ENCODE assay signal across 27 mouse cellular contexts in genomic region chr13:46934116-46934515, GRCm38 (mm10). TPM values are rescaled to one million over a fixed set of nuclear protein-coding genes. Genes with fewer than 3 reads are reported as not detected.
DNase-seq lines count a peak whose midpoint lies in the region; ATAC-seq and TF ChIP-seq lines count a peak whose summit lies in the region.
"Had no signal": no experiment of that assay in that cellular context is flagged by ENCODE, and none has a peak within 500 bp of the region (broad histone marks: within the 10 kb centered on the region; RNA-seq: fewer than 3 reads in every experiment).

No protein-coding gene starts in this region.

- H3K4me1 ChIP-seq in heart, embryonic 11.5 days (ENCODE audit: control insufficient read depth, insufficient read depth, low read length), result peaks cover 20% of the 10 kb centered on the region
- H3K4me1 ChIP-seq in heart, embryonic 14.5 days (ENCODE audit: control insufficient read depth in 2 of 2, insufficient read depth in 2 of 2, low read length in 2 of 2), result peaks cover 13 to 20% of the 10 kb centered on the region in 2 experiments
- H3K4me1 ChIP-seq in lung, postnatal 0 days (ENCODE audit: insufficient read depth, low read depth, low read length), result peaks cover 11% of the 10 kb centered on the region

- no peaks in the 10 kb centered on the region for H3K27me3 ChIP-seq in heart, embryonic 11.5 days (ENCODE audit: control insufficient read depth, insufficient read depth, low read length)
- no peaks in the 10 kb centered on the region for H3K27me3 ChIP-seq in heart, embryonic 14.5 days (ENCODE audit: control insufficient read depth, insufficient read depth, low read length)
- no peaks in the 10 kb centered on the region for H3K27me3 ChIP-seq in lung, postnatal 0 days (replicated peaks; ENCODE audit: insufficient read depth, low read length)
- H3K27me3 ChIP-seq: CH12.LX; forebrain, embryonic 13.5 days; intestine, embryonic 15.5 days; Patski had no signal

- WGBS in heart, embryonic 11.5 days (ENCODE audit: insufficient replicate concordance), result 60% methylated on average over 10 of the region's 10 CpGs
- 50% methylated on average over 10 of the region's 10 CpGs for WGBS in heart, embryonic 14.5 days
- 52% methylated on average over 10 of the region's 10 CpGs for WGBS in lung, postnatal 0 days

- DNase-seq in heart, adult 8-10 months (ENCODE audit: low spot score), result no peak
- no peak for DNase-seq in heart, adult 9 months (ENCODE audit: low spot score in 2 of 2)
- DNase-seq in lung, postnatal 25 days (ENCODE audit: low spot score), result peak; percentile 53
- DNase-seq in lung, postnatal 0 days (ENCODE audit: low spot score), result no peak
- DNase-seq: adrenal gland, postnatal 10 days; adrenal gland, postnatal 36 days; B cell, adult 2 months; cerebellum, adult 18-20 months; cerebellum, adult 9-10 months; cerebellum, postnatal 14 days; gastrocnemius, postnatal 10 days; gastrocnemius, postnatal 36 days; heart, postnatal 10 days; kidney, adult 11 months; kidney, adult 8-10 months had no signal

- no peak overlapping the region for H3K4me3 ChIP-seq in heart, embryonic 11.5 days (ENCODE audit: low read depth, low read length)
- no peak overlapping the region for H3K4me3 ChIP-seq in heart, embryonic 14.5 days (ENCODE audit: control insufficient read depth in 1 of 2, insufficient read depth in 1 of 2, low read depth in 1 of 2, low read length in 2 of 2)
- no peak overlapping the region for H3K4me3 ChIP-seq in lung, postnatal 0 days (ENCODE audit: low read depth, low read length)
- H3K4me3 ChIP-seq: forebrain, embryonic 10.5 days; forebrain, embryonic 13.5 days; hindbrain, embryonic 10.5 days; hindbrain, embryonic 13.5 days; intestine, embryonic 15.5 days had no signal

- no peak overlapping the region for H3K27ac ChIP-seq in heart, embryonic 11.5 days (ENCODE audit: low read depth, low read length)
- no peak overlapping the region for H3K27ac ChIP-seq in heart, embryonic 14.5 days (replicated peaks in 1 of 2; ENCODE audit: control insufficient read depth in 1 of 2, insufficient read depth in 1 of 2, low read depth in 2 of 2, low read length in 2 of 2)
- no peak overlapping the region for H3K27ac ChIP-seq in lung, postnatal 0 days (ENCODE audit: low read length)
- H3K27ac ChIP-seq: forebrain, embryonic 10.5 days; forebrain, embryonic 13.5 days; hindbrain, embryonic 10.5 days; hindbrain, embryonic 13.5 days; intestine, embryonic 15.5 days had no signal

- H3K9ac ChIP-seq in heart, embryonic 11.5 days (ENCODE audit: low read depth, low read length), result no peak overlapping the region
- H3K9ac ChIP-seq in heart, embryonic 14.5 days (ENCODE audit: low read length), result no peak overlapping the region
- H3K9ac ChIP-seq in lung, postnatal 0 days (replicated peaks; ENCODE audit: low read depth), result no peak overlapping the region
- H3K9ac ChIP-seq: forebrain, embryonic 13.5 days; hindbrain, embryonic 13.5 days; intestine, embryonic 15.5 days had no signal

- H3K9me3 ChIP-seq in heart, embryonic 11.5 days (replicated peaks; ENCODE audit: control insufficient read depth, low read length), result no peaks in the 10 kb centered on the region
- no peaks in the 10 kb centered on the region for H3K9me3 ChIP-seq in heart, embryonic 14.5 days (ENCODE audit: control insufficient read depth, low read length)
- no peaks in the 10 kb centered on the region for H3K9me3 ChIP-seq in lung, postnatal 0 days (ENCODE audit: low read length)
- H3K9me3 ChIP-seq: forebrain, embryonic 10.5 days; forebrain, embryonic 13.5 days; hindbrain, embryonic 10.5 days; hindbrain, embryonic 13.5 days; intestine, embryonic 15.5 days had no signal

- TF ChIP-seq EP300 in lung, postnatal 0 days (IDR thresholded peaks at IDR 0.05), result no peak

- no peak for ATAC-seq in heart, embryonic 11.5 days (replicated peaks; ENCODE audit: insufficient number of reproducible peaks, low FRiP score, low TSS enrichment)
- no peak for ATAC-seq in heart, embryonic 14.5 days (ENCODE audit: insufficient number of reproducible peaks, insufficient read depth, low FRiP score, low read depth)
- no peak for ATAC-seq in lung, postnatal 0 days
- ATAC-seq: forebrain, embryonic 13.5 days; forebrain, embryonic 16.5 days; hindbrain, embryonic 16.5 days; intestine, embryonic 15.5 days; Patski had no signal

- 0 out of 2 replicates have a peak overlapping the region, but pooled peaks have one; percentile 28 for H3K4me2 ChIP-seq in heart, embryonic 11.5 days
- 0 out of 2 replicates have a peak overlapping the region, but pooled peaks have one; percentile 22 for H3K4me2 ChIP-seq in heart, embryonic 14.5 days (ENCODE audit: low read length)
- H3K4me2 ChIP-seq in lung, postnatal 0 days (replicated peaks; ENCODE audit: low read depth, low read length), result no peak overlapping the region
- H3K4me2 ChIP-seq: forebrain, embryonic 13.5 days; hindbrain, embryonic 13.5 days; intestine, embryonic 15.5 days had no signal

- no peaks in the 10 kb centered on the region for H3K36me3 ChIP-seq in heart, embryonic 11.5 days (ENCODE audit: control insufficient read depth, insufficient read depth, low read length)
- H3K36me3 ChIP-seq in heart, embryonic 14.5 days (ENCODE audit: control insufficient read depth, insufficient read depth, low read length), result no peaks in the 10 kb centered on the region
- no peaks in the 10 kb centered on the region for H3K36me3 ChIP-seq in lung, postnatal 0 days (ENCODE audit: insufficient read depth, low read length)
- H3K36me3 ChIP-seq: forebrain, embryonic 10.5 days; G1E; hindbrain, embryonic 10.5 days; hindbrain, embryonic 13.5 days; intestine, embryonic 15.5 days had no signal

- TF ChIP-seq CTCF in lung, postnatal 0 days (IDR thresholded peaks at IDR 0.05), result no peak

RNA-seq across cellular contexts. Expression of gene Kif13a, which starts 4.4 kb away (rescaled TPM):
- 39.8 and 42.6 TPM in 2 replicates for polyA plus RNA-seq in heart, embryonic 11.5 days (2014; fragmentation: Nextera tagmentation; extraction: Ambion mirVana)
- 100 to 1,000 TPM; 113 to 126 (median 121) TPM for total RNA-seq in heart, adult 8-10 months (2022)
- polyA plus RNA-seq in heart, embryonic 14.5 days (2014; fragmentation: Nextera tagmentation; extraction: Ambion mirVana), result 47.8 and 55.2 TPM in 2 replicates
- polyA plus RNA-seq in lung, postnatal 0 days (2015; fragmentation: Nextera tagmentation; extraction: Ambion mirVana), result 30.5 TPM in 2 replicates
- total RNA-seq: CH12.LX had no signal
- polyA plus RNA-seq: G1E had no signal
